Mouse (Mus musculus) gastrocnemius, postnatal 10 days (tissue): ENCODE measurements around the gene Pth2r. TPM values are rescaled to one million over a fixed set of nuclear protein-coding genes. Genes with fewer than 3 reads are reported as not detected.

ENCODE experiments used
- total RNA-seq, 2 experiments: library from RNA; stranded (reverse); gene quantifications; 2 replicates each; pipeline ENCODE4 v1.2.3; 2021

The Pth2r gene
- total RNA-seq, 2 experiments from 2014 or later, result not detected

Other genes starting within 250 kb of the Pth2r start
- gene Akr1cl, start 249.3 kb upstream of the Pth2r start, total RNA-seq, result not detected
- not detected for gene Cryge, start 230.9 kb upstream of the Pth2r start, total RNA-seq
- not detected for gene Crygd, start 218.6 kb upstream of the Pth2r start, total RNA-seq
- gene Crygc, start 208.4 kb upstream of the Pth2r start, total RNA-seq, result not detected
- not detected for gene Crygb, start 199.8 kb upstream of the Pth2r start, total RNA-seq
- not detected for gene Cryga, start 178.7 kb upstream of the Pth2r start, total RNA-seq
- not detected for gene Gm28845, start 162.5 kb upstream of the Pth2r start, total RNA-seq
- not detected for gene D630023F18Rik, start 158.8 kb upstream of the Pth2r start, total RNA-seq
- gene Idh1, start 95.6 kb upstream of the Pth2r start, total RNA-seq, result 10 to 100 TPM; 40.7 to 40.9 TPM
- gene Pikfyve, start 95.4 kb upstream of the Pth2r start, total RNA-seq, result 10 to 100 TPM in 1 of 2 experiments, 1 to 10 TPM in 1; 8.9 to 12.7 TPM